Mouse (Mus musculus) liver, embryonic 14.5 days (tissue): ENCODE measurements at regions not wholly inside any gene's neighbourhood (a gene's known extent, or its start where the extent isn't known, plus 50 kb on each side); places are given as distances from the start of the nearest gene placed in this dataset.

ENCODE experiments used
- CTCF ChIP-seq: IDR thresholded peaks from 2 replicates; pipeline ENCODE4 v1.5.1; 2016; ENCODE audit warnings: antibody characterized with exemption, low read depth, control low read depth
- EP300 ChIP-seq: IDR thresholded peaks from 2 replicates; pipeline ENCODE4 v1.6.1; 2016; ENCODE audit warnings: antibody characterized with exemption, low read depth

- no peak for TF ChIP-seq CTCF
- no peak for TF ChIP-seq EP300
Measured at GRCm38 (mm10) chr3:109251716-109252115, 88.7 kb upstream of the Vav3 start.
